Mouse (Mus musculus) mature B cell (primary cell): Measurements from ENCODE around the gene Fkbp1a.

Experiments
- in situ Hi-C: fragments of 300-500 bp; cut with MboI; formaldehyde crosslinking; loops from 2 replicates; pipeline ENCODE4 v1.14.3; 2019

Gene Fkbp1a

GRCm38 (mm10) chr2:151542323-151543062 is at the start of gene Fkbp1a:
Gene Fkbp1a (plus strand): TSS chr2:151542483.
- in situ Hi-C loops, result no loop called here

DNA sequence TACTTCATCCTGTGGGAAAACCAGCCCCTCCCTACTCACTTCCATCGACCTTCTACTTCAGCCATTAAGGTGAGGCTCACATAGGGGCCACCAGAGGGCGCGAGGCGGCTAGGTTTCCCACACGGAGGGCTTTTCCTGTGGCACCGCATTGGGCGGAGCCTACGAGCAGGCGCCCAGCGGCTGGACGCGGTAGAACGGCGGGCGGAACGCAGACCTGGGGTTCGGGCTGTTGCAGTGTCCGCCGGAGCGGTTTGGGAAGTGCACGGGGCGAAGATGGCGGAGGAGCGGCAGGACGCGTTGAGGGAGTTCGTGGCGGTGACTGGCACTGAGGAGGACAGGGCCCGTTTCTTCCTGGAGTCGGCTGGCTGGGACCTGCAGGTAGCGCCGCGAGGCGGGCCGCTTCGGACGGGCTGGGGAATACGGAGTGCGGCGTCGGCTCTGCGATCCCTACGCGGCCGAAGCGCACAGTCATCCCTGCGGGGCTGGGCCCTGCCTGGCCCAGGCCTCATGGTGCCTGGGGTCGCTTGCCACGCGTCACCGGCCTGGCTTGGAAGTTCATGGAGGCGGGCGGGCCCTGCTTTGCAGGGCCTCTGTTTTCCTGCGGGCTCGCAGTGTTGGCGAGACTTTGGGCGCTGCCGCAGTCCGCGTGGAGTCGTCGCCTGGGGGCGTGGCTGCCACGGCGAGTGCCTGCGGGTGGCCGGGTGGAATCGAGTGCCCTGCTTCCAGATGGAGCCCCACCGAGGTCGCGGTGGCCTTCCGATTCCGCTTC is 48.1 kb upstream of the Fkbp1a start, which contains the start of gene Nsfl1c:
Gene Nsfl1c, plus strand, starts transcription at position 148 of the 769 bp plus-strand sequence.
- in situ Hi-C loops, result loop anchor here (25.0 kb wide), 1 partner anchor 243 kb away; the partner anchor contains the start of gene Psmf1

DNA sequence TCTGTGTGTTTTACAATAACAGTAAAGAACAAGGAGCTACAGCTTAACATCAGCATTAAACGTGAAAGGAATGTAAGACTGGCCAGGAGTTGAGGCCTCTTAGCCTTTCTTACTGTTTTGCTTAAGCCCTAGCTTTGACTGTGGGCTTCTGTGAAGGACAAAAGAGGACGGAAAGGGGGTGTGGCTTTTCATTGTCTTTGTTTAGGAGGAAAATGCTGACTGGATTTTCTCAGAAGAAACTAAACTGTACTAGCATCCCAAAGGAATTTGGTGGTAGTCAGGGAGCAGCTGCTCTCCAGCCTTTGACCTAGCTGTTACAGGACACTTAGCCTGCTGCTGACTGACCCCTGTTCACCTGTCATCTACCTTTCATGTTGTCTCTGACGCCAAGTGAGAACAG is 43.9 kb upstream of the Fkbp1a start:
- in situ Hi-C loops, result loop anchor here (25.0 kb wide), 1 partner anchor 239 kb away; the partner anchor contains the start of gene Psmf1

GRCm38 (mm10) chr2:151500442-151501007 is 41.8 kb upstream of the Fkbp1a start:
- in situ Hi-C loops, result no loop called here

DNA sequence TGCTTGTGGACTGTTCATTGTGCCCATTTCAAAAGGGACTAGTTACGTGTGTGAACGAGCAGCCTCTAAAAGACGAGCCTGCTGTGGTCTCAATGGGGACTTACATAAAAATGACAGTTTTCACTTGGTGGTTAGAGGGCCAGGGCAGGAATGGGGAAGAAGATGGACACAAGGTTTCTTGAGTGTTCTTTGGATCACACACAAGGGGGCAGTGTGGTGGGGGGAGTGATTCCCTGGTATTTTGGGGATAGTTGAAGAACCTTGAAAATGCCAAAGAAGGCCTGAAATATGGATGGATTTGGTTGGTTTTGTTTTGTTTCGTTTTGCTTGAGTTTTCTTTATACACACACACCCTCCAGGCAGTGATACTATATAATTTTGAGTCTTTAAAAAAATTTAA is 38.1 kb upstream of the Fkbp1a start:
- in situ Hi-C loops, result no loop called here

DNA sequence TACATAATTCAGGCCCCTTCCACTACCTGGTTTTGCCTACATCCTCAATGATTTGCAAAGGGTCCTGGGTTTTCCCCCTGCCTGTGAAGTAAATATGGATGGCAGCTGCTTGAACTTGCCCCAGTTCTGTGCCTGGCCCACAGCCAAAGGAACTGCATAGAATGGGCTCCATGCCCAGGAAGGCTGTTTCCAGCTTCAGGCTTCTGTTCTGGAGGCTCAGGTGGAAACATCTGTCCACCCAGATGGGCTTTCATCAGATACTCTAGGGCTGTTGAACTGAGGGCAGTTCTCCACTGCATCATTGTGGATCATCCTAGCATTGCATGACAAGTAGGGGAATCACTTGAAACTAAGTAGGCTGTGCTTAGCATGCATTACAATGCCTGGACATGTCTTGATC is 30.1 kb upstream of the Fkbp1a start:
- in situ Hi-C loops, result no loop called here

- in situ Hi-C loops, result no loop called here
Observed at GRCm38 (mm10) chr2:151513525-151514285, 28.6 kb upstream of the Fkbp1a start.

GRCm38 (mm10) chr2:151519000-151519399 is 23.3 kb upstream of the Fkbp1a start:
- in situ Hi-C loops, result no loop called here

DNA sequence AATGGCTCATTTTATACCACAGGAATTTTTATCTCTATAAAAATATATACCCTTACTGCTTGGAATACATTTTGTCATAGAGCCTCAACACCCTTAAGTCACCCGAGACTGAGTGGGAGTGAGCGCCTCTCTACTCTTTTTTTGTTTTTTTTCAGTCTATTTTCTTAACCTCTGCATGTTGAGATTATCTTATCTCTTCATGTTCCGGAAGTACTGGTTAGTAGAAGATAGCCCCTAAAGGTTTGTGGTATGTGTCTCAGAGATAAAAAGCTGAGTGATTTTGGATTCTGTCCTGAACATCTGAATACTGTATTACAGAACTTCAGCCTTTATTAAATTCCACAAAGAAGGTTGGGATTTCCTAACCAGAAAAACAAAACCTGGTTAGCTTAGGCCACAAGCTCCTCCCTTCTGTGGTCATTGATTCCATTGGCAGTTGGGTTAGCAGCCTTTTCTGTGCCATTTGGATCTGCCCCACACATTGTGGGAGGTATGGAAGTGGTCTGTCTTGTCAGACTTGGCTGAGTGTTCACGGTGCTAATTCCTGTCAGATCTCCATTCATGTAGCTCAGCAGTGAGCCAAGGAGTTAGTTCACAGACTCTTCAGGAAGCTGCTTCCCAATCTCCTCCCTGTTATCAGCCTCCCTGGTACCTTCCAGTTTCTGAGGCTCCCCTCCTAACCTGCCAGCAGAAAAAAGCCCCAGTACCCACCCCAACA is 17.8 kb upstream of the Fkbp1a start:
- in situ Hi-C loops, result no loop called here

- in situ Hi-C loops, result no loop called here
Observed at GRCm38 (mm10) chr2:151525520-151525919, 16.8 kb upstream of the Fkbp1a start.

- in situ Hi-C loops, result no loop called here
Observed at GRCm38 (mm10) chr2:151528066-151528465, 14.2 kb upstream of the Fkbp1a start.

- in situ Hi-C loops, result no loop called here
Observed at GRCm38 (mm10) chr2:151529169-151529568, 13.1 kb upstream of the Fkbp1a start.

GRCm38 (mm10) chr2:151530378-151531230 is 11.7 kb upstream of the Fkbp1a start:
- in situ Hi-C loops, result no loop called here

- in situ Hi-C loops, result no loop called here
Observed at GRCm38 (mm10) chr2:151533632-151534031, 8.7 kb upstream of the Fkbp1a start.

GRCm38 (mm10) chr2:151535961-151536617 is 6.2 kb upstream of the Fkbp1a start:
- in situ Hi-C loops, result no loop called here

- in situ Hi-C loops, result no loop called here
Observed at GRCm38 (mm10) chr2:151536618-151536974, 5.7 kb upstream of the Fkbp1a start.

DNA sequence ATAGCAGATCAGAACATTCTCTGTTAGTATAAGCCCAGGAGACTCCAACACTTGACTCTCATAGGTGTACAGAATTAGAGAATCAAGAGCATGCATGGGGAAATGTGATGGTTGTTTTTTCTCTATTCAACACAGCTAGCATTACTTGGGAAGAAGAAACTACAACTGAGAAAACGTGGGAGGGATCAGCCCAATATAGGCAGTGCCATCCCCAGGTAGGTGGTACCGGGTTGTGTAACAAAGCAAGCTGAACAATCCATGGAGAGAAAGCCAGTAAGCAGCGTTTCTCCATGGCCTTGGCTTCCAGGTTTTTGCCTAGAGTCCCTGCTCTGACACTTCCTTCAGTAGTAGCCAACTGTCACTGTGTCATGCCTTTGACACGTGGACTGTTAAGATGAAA is 3.6 kb upstream of the Fkbp1a start:
- in situ Hi-C loops, result no loop called here

DNA sequence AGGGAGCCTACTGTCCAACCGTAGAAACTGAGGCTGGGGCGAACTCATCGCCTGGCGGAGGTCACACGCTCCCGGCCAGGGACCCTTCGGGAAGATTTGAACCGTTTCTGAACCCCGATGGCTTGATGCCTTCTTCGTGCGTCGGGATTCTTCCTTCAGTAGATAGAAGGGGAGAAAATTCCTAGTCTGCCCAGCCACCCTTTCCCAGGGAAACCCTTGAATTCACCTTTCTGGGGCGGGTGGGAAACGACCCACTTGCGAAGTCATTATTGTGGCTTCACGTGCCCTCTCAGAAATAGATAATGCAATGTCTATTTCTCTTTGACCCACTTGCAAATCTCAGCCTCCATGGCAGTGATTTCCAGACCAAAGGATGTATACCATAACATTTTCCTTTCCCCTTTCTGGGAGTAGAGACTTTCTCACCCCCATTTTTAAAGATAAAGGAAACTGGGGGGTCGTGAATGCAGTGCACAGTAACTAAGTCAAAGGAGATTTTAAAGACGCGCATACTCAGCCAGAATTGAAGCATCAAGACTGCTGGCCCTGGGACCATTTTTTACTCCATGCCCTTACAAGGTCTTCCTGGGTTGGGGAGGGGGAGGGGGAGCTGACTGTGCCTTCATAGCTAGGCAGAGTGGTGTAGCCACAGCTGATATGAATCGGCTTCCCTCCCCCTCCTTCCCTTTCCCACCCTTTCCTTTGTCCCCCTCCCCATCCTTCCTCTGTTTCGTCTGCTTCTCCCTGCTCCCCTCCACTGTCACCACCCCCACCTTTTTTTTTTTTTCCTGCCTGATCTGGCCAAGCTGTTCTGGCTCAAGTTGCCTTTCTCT is 996 bp downstream of the Fkbp1a start:
- in situ Hi-C loops, result no loop called here

GRCm38 (mm10) chr2:151544673-151545072 is 2.4 kb downstream of the Fkbp1a start:
- in situ Hi-C loops, result no loop called here
